Mouse (Mus musculus) lung, postnatal 0 days (tissue): ENCODE data around the gene Lsg1. TPM values are rescaled to one million over a fixed set of nuclear protein-coding genes. Genes with fewer than 3 reads are reported as not detected.

Experiments used
- ATAC-seq: fragments of 200-750 bp; cut with Nextera tagmentation; 2 replicates; pipeline ENCODE4 v1.8.0; 2017; ENCODE audit warnings: moderate library complexity
- DNase-seq: peaks from one replicate; pipeline ENCODE4 v3.0.0-alpha.2; 2016; ENCODE audit warnings: low spot score
- H3K27ac ChIP-seq: fragments of 300-500 bp; sonication (generic); 2 replicates; pipeline ENCODE4 v1.5.1; 2014; ENCODE audit warnings: antibody characterized with exemption, mild to moderate bottlenecking, low read length, mixed read lengths
- H3K27me3 ChIP-seq: fragments of 300-500 bp; sonication (generic); replicated peaks from 2 replicates; pipeline ENCODE4 v1.6.1; 2014; ENCODE audit warnings: low read length, mixed read lengths; ENCODE audit not compliant: insufficient read depth
- H3K36me3 ChIP-seq: fragments of 300-500 bp; sonication (generic); 2 replicates; pipeline ENCODE4 v1.6.1; 2014; ENCODE audit warnings: low read length, mixed read lengths; ENCODE audit not compliant: insufficient read depth
- H3K4me1 ChIP-seq: fragments of 300-500 bp; sonication (generic); 2 replicates; pipeline ENCODE4 v1.6.1; 2014; ENCODE audit warnings: antibody characterized with exemption, low read depth, low read length, mixed read lengths; ENCODE audit not compliant: insufficient read depth
- H3K4me2 ChIP-seq: fragments of 300-500 bp; sonication (generic); replicated peaks from 2 replicates; pipeline ENCODE4 v1.6.1; 2014; ENCODE audit warnings: low read depth, mild to moderate bottlenecking, low read length, moderate library complexity, mixed read lengths
- H3K4me3 ChIP-seq: fragments of 300-500 bp; sonication (generic); 2 replicates; pipeline ENCODE4 v1.5.1; 2014; ENCODE audit warnings: low read depth, low read length
- H3K9ac ChIP-seq: fragments of 300-500 bp; sonication (generic); replicated peaks from 2 replicates; pipeline ENCODE4 v1.6.1; 2014; ENCODE audit warnings: low read depth, mild to moderate bottlenecking
- H3K9me3 ChIP-seq: fragments of 300-500 bp; sonication (generic); 2 replicates; pipeline ENCODE4 v1.6.1; 2016; ENCODE audit warnings: low read length, mixed read lengths
- CTCF ChIP-seq: IDR thresholded peaks from 2 replicates; pipeline ENCODE4 v1.5.1; 2016; ENCODE audit warnings: antibody characterized with exemption, mild to moderate bottlenecking
- EP300 ChIP-seq: IDR thresholded peaks from 2 replicates; pipeline ENCODE4 v1.6.1; 2016; ENCODE audit warnings: antibody characterized with exemption, mild to moderate bottlenecking, control low read depth
- WGBS: fragments of 180-500 bp; shearing (Covaris S2); extraction: QIAGEN DNeasy Blood & Tissue Kit; methylation state at CpG from one replicate; pipeline ENCODE4 v1.1.7; 2014; 5-methylcytosine and 5-hydroxymethylcytosine counted together
- polyA plus RNA-seq: library from polyadenylated mRNA; unstranded; fragments of >200 nt; fragmentation: Nextera tagmentation; extraction: Ambion mirVana; gene quantifications from 2 replicates; pipeline ENCODE4 v1.2.1, GENCODE M21; 2015

The Lsg1 gene
- polyA plus RNA-seq, 1 experiment from 2014 or later = 28.2 TPM

- H3K9ac ChIP-seq = no peak overlapping the region
Measured at GRCm38 (mm10) chr16:30623645-30624044, 36.3 kb upstream of the Lsg1 start.

DNA sequence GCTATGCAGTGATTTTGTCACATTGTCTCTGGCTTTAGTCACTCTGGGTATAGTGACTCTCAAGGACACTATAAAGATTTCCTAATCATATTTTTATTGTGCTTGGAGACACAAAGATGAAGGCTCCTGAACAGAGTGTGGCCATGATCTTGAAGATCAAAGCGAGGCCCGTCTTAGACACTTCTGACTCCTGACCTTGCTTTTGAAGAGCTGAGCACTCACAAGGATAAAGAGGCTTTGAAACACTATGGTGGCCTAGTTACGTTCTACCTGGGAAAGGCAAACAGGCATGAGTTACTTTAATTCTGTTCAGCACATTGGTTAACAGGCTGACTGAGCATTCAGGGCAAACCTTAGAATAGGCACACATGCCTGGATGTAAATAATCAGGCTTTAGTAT, 28.9 kb upstream of the Lsg1 start:
- DNase-seq (no peak), ATAC-seq (no peak)
- no peaks in the 10 kb centered on the region for H3K27me3 ChIP-seq
- no peaks in the 10 kb centered on the region for H3K36me3 ChIP-seq
- H3K9ac ChIP-seq = no peak overlapping the region
- no peak overlapping the region for H3K27ac ChIP-seq
- H3K4me3 ChIP-seq = no peak overlapping the region
- TF ChIP-seq CTCF (no peak), EP300 (no peak)
- no peaks in the 10 kb centered on the region for H3K4me1 ChIP-seq
- no peaks in the 10 kb centered on the region for H3K9me3 ChIP-seq
- 58% methylated on average over 3 of the region's 3 CpGs for WGBS
- no peak overlapping the region for H3K4me2 ChIP-seq

More at GRCm38 (mm10) chr16:30623645-30624044, 36.3 kb upstream of the Lsg1 start:
- TF ChIP-seq CTCF (no peak), EP300 (no peak)
- H3K4me2 ChIP-seq = no peak overlapping the region
- no peaks in the 10 kb centered on the region for H3K9me3 ChIP-seq
- H3K27me3 ChIP-seq = no peaks in the 10 kb centered on the region
- 71% methylated on average over 7 of the region's 7 CpGs for WGBS
- no peaks in the 10 kb centered on the region for H3K36me3 ChIP-seq
- ATAC-seq (no peak), DNase-seq (no peak)
- H3K4me3 ChIP-seq = no peak overlapping the region
- no peaks in the 10 kb centered on the region for H3K4me1 ChIP-seq
- no peak overlapping the region for H3K27ac ChIP-seq

DNA sequence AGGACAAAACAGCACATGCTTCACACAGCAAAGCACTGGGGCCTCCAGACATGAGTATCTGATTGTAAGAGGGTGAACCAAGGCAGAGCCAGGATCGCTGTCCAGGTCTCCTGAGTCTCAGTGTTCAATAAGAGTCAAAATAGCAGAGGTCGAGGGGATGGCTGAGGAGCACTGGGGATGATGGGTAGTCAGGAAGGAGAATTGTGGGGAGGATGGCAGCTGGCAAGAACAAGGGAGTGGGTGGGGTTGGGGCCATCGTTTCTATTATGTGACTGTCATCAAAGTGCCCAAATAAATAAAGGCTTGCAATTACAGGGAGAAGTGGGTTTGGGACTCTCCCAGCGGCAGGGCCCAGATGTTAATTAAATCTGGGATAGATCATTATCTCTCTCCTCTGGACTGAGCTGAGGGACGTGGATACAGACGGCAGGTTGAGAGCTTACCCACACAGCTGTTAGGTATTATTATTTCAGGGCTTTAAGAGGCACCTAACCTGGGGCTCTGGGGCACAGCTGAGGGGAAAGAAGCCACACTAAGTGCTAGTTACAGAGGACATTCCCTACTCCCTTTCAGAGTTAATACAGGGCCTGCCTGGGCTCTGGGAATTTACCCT, 27.4 kb upstream of the Lsg1 start:
- DNase-seq (no peak), ATAC-seq (no peak)
- Histone ChIP-seq H3K4me1 (no peaks in the 10 kb centered on the region), H3K4me3 (no peak overlapping the region), H3K27ac (no peak overlapping the region), H3K4me2 (no peak overlapping the region), H3K9me3 (no peaks in the 10 kb centered on the region), H3K9ac (no peak overlapping the region), H3K36me3 (no peaks in the 10 kb centered on the region), H3K27me3 (no peaks in the 10 kb centered on the region)
- WGBS = 52% methylated on average over 6 of the region's 6 CpGs
- no peak for TF ChIP-seq EP300
- no peak for TF ChIP-seq CTCF

- ATAC-seq = no peak
- TF ChIP-seq CTCF = no peak
- no peak for TF ChIP-seq EP300
Measured at GRCm38 (mm10) chr16:30614122-30614521, 26.7 kb upstream of the Lsg1 start.

DNA sequence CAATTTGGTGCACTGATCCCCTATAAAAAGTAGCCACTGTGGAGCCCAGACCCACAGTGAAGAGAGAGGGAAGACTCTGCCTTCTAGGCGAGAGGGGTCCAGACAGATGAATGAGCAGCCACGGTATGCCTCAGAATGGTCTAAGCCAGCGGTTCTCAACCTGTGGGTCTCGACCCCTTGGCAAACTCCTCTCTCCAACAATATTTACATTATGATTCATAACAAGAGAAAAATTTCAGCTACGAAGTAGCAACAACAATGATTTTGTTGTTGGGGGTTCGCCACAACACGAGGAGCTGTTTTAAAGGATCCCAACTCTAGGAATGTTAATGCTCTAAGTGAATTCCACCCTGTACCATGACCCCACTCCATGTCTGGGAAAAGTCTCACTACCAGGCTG, 25.7 kb upstream of the Lsg1 start:
- no peaks in the 10 kb centered on the region for H3K36me3 ChIP-seq
- H3K27me3 ChIP-seq = no peaks in the 10 kb centered on the region
- H3K9ac ChIP-seq = no peak overlapping the region
- no peak overlapping the region for H3K4me2 ChIP-seq
- DNase-seq (no peak), ATAC-seq (no peak)
- no peaks in the 10 kb centered on the region for H3K9me3 ChIP-seq
- H3K27ac ChIP-seq = no peak overlapping the region
- 51% methylated on average over 7 of the region's 7 CpGs for WGBS
- TF ChIP-seq EP300 = no peak
- no peak for TF ChIP-seq CTCF
- H3K4me3 ChIP-seq = no peak overlapping the region
- no peaks in the 10 kb centered on the region for H3K4me1 ChIP-seq

More at GRCm38 (mm10) chr16:30614122-30614521, 26.7 kb upstream of the Lsg1 start:
- no peak overlapping the region for H3K4me2 ChIP-seq
- H3K9me3 ChIP-seq = no peaks in the 10 kb centered on the region
- H3K4me3 ChIP-seq = no peak overlapping the region
- no peaks in the 10 kb centered on the region for H3K4me1 ChIP-seq
- no peaks in the 10 kb centered on the region for H3K36me3 ChIP-seq
- no peak overlapping the region for H3K27ac ChIP-seq
- H3K27me3 ChIP-seq = no peaks in the 10 kb centered on the region
- DNase-seq = no peak
- 38% methylated on average over 5 of the region's 5 CpGs for WGBS
- no peak overlapping the region for H3K9ac ChIP-seq

DNA sequence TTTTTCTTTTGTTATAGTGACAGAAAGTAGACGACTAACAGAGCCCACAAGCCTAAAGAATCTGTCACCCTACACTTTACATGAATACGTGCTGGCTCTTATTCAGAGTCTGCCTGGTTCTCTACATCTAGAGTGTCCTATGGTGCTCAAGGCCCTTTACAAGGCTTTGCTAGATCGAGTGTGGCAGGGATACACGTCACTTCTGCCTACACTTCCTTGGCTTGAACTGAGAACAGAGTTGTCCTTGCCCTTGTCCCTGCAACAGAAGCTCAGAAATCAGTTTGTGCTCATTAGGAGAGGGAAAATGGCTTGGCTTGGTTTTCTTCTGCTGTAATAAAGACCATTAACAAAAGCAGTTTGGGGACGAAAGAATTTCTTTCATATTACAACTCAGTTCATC, 23.9 kb upstream of the Lsg1 start:
- H3K9ac ChIP-seq = no peak overlapping the region
- DNase-seq (no peak), ATAC-seq (no peak)
- no peaks in the 10 kb centered on the region for H3K36me3 ChIP-seq
- no peak overlapping the region for H3K27ac ChIP-seq
- TF ChIP-seq CTCF = no peak
- no peak for TF ChIP-seq EP300
- no peak overlapping the region for H3K4me3 ChIP-seq
- no peak overlapping the region for H3K4me2 ChIP-seq
- H3K4me1 ChIP-seq = no peaks in the 10 kb centered on the region
- no peaks in the 10 kb centered on the region for H3K27me3 ChIP-seq
- 62% methylated on average over 5 of the region's 5 CpGs for WGBS
- H3K9me3 ChIP-seq = no peaks in the 10 kb centered on the region

GRCm38 (mm10) chr16:30607868-30608267, 20.5 kb upstream of the Lsg1 start:
- ATAC-seq = no peak
- no peak for DNase-seq
- Histone ChIP-seq H3K27me3 (no peaks in the 10 kb centered on the region), H3K9me3 (no peaks in the 10 kb centered on the region), H3K9ac (no peak overlapping the region), H3K36me3 (no peaks in the 10 kb centered on the region), H3K4me3 (no peak overlapping the region), H3K4me1 (peaks cover 16% of the 10 kb centered on the region; the same call in 1 of the 2 replicates), H3K4me2 (no peak overlapping the region), H3K27ac (no peak overlapping the region)
- TF ChIP-seq CTCF (no peak), EP300 (no peak)
- WGBS = 88% methylated on average over 3 of the region's 3 CpGs
